Mouse (Mus musculus) liver, postnatal 0 days (tissue): ENCODE measurements around the gene Mb. TPM values are rescaled to one million over a fixed set of nuclear protein-coding genes. Genes with fewer than 3 reads are reported as not detected.

Experiments used
- ATAC-seq: fragments of 200-750 bp; cut with Nextera tagmentation; 2 replicates; pipeline ENCODE4 v1.8.0; 2017; ENCODE audit warnings: mild to moderate bottlenecking, moderate library complexity
- DNase-seq: peaks from one replicate; pipeline ENCODE4 v3.0.0-alpha.2; 2016
- H3K27ac ChIP-seq: fragments of 300-500 bp; sonication (generic); 2 replicates; pipeline ENCODE4 v1.5.1; 2014; ENCODE audit warnings: antibody characterized with exemption, moderate library complexity, mild to moderate bottlenecking, low read depth
- H3K27me3 ChIP-seq: fragments of 300-500 bp; sonication (generic); 2 replicates; pipeline ENCODE4 v1.6.1; 2014; ENCODE audit warnings: low read length, control low read depth, mixed read lengths; ENCODE audit not compliant: insufficient read depth
- H3K36me3 ChIP-seq: fragments of 300-500 bp; sonication (generic); replicated peaks from 2 replicates; pipeline ENCODE4 v1.6.1; 2014; ENCODE audit warnings: mild to moderate bottlenecking, control low read depth, low read length, moderate library complexity, mixed read lengths; ENCODE audit not compliant: insufficient read depth
- H3K4me1 ChIP-seq: fragments of 300-500 bp; sonication (generic); 2 replicates; pipeline ENCODE4 v1.6.1; 2014; ENCODE audit warnings: antibody characterized with exemption, mild to moderate bottlenecking, control low read depth; ENCODE audit not compliant: insufficient read depth
- H3K4me2 ChIP-seq: fragments of 300-500 bp; sonication (generic); 2 replicates; pipeline ENCODE4 v1.6.1; 2014; ENCODE audit warnings: low read depth, mild to moderate bottlenecking, low read length, moderate library complexity, mixed read lengths
- H3K4me3 ChIP-seq: fragments of 300-500 bp; sonication (generic); 2 replicates; pipeline ENCODE4 v1.5.1; 2014; ENCODE audit warnings: low read depth, low read length
- H3K9ac ChIP-seq: fragments of 300-500 bp; sonication (generic); replicated peaks from 2 replicates; pipeline ENCODE4 v1.6.1; 2014; ENCODE audit warnings: mild to moderate bottlenecking, moderate library complexity
- H3K9me3 ChIP-seq: fragments of 300-500 bp; sonication (generic); 2 replicates; pipeline ENCODE4 v1.6.1; 2016; ENCODE audit warnings: mild to moderate bottlenecking, control low read depth, low read length, mixed read lengths
- CTCF ChIP-seq: sonication (generic); IDR thresholded peaks from 2 replicates; pipeline ENCODE4 v1.5.1; 2016; ENCODE audit warnings: antibody characterized with exemption, low read depth
- EP300 ChIP-seq: IDR thresholded peaks from 2 replicates; pipeline ENCODE4 v1.6.1; 2016; ENCODE audit warnings: antibody characterized with exemption, low read depth, mild to moderate bottlenecking
- WGBS: fragments of 180-500 bp; shearing (Covaris S2); extraction: QIAGEN DNeasy Blood & Tissue Kit; methylation state at CpG from one replicate; pipeline ENCODE4 v1.1.7; 2014; ENCODE audit not compliant: insufficient replicate concordance; 5-methylcytosine and 5-hydroxymethylcytosine counted together
- polyA plus RNA-seq: library from polyadenylated mRNA; unstranded; fragments of >200 nt; fragmentation: Nextera tagmentation; extraction: Ambion mirVana; gene quantifications from 2 replicates; pipeline ENCODE4 v1.2.1, GENCODE M21; 2015

The Mb gene
- polyA plus RNA-seq, 1 experiment from 2014 or later = 0.15 TPM

GRCm38 (mm10) chr15:77058566-77058965 lies 8.1 kb upstream of the Mb start:
- Histone ChIP-seq H3K36me3 (no peaks in the 10 kb centered on the region), H3K4me1 (no peaks in the 10 kb centered on the region), H3K4me2 (no peak overlapping the region), H3K9me3 (no peaks in the 10 kb centered on the region), H3K4me3 (no peak overlapping the region), H3K27ac (no peak overlapping the region), H3K27me3 (no peaks in the 10 kb centered on the region), H3K9ac (no peak overlapping the region)
- no peak for ATAC-seq
- TF ChIP-seq CTCF (no peak), EP300 (no peak)
- DNase-seq = no peak

GRCm38 (mm10) chr15:77056791-77057051 lies 6.3 kb upstream of the Mb start:
- Histone ChIP-seq H3K36me3 (no peaks in the 10 kb centered on the region), H3K4me3 (no peak overlapping the region), H3K4me1 (no peaks in the 10 kb centered on the region), H3K9me3 (no peaks in the 10 kb centered on the region), H3K27ac (no peak overlapping the region), H3K9ac (no peak overlapping the region), H3K27me3 (no peaks in the 10 kb centered on the region), H3K4me2 (no peak overlapping the region)
- 56% methylated on average over 3 of the region's 3 CpGs for WGBS
- TF ChIP-seq CTCF = no peak
- TF ChIP-seq EP300 = no peak
- DNase-seq (no peak), ATAC-seq (no peak)

- ATAC-seq = no peak
- Histone ChIP-seq H3K27me3 (no peaks in the 10 kb centered on the region), H3K9ac (no peak overlapping the region), H3K27ac (no peak overlapping the region), H3K4me3 (no peak overlapping the region), H3K36me3 (no peaks in the 10 kb centered on the region), H3K9me3 (no peaks in the 10 kb centered on the region), H3K4me2 (no peak overlapping the region), H3K4me1 (no peaks in the 10 kb centered on the region)
- TF ChIP-seq EP300 (no peak), CTCF (no peak)
- no peak for DNase-seq
- WGBS = 52% methylated on average over 6 of the region's 6 CpGs
These were observed 5.7 kb upstream of the Mb start for GRCm38 (mm10) chr15:77056001-77056790.

- no peaks in the 10 kb centered on the region for H3K27me3 ChIP-seq
- ATAC-seq (no peak), DNase-seq (no peak)
- no peak overlapping the region for H3K4me2 ChIP-seq
- H3K9ac ChIP-seq = no peak overlapping the region
- WGBS = 62% methylated on average over 5 of the region's 5 CpGs
- H3K27ac ChIP-seq = no peak overlapping the region
- H3K4me1 ChIP-seq = no peaks in the 10 kb centered on the region
- TF ChIP-seq EP300 (no peak), CTCF (no peak)
- no peaks in the 10 kb centered on the region for H3K36me3 ChIP-seq
- H3K4me3 ChIP-seq = no peak overlapping the region
- no peaks in the 10 kb centered on the region for H3K9me3 ChIP-seq
These were observed 4.2 kb upstream of the Mb start for GRCm38 (mm10) chr15:77054611-77055175.

- Histone ChIP-seq H3K9ac (no peak overlapping the region), H3K4me2 (no peak overlapping the region), H3K27me3 (no peaks in the 10 kb centered on the region), H3K4me1 (no peaks in the 10 kb centered on the region), H3K36me3 (no peaks in the 10 kb centered on the region), H3K9me3 (no peaks in the 10 kb centered on the region), H3K27ac (no peak overlapping the region), H3K4me3 (no peak overlapping the region)
- 81% methylated on average over 1 of the region's 1 CpGs for WGBS
- TF ChIP-seq CTCF = no peak
- no peak for TF ChIP-seq EP300
- ATAC-seq (peak; percentile 17; the same call in 1 of the 2 replicates), DNase-seq (no peak)
These were observed 2.6 kb upstream of the Mb start for GRCm38 (mm10) chr15:77053021-77053420.

- Histone ChIP-seq H3K4me2 (no peak overlapping the region), H3K4me1 (no peaks in the 10 kb centered on the region), H3K36me3 (no peaks in the 10 kb centered on the region), H3K9ac (no peak overlapping the region), H3K9me3 (no peaks in the 10 kb centered on the region), H3K27me3 (no peaks in the 10 kb centered on the region), H3K27ac (no peak overlapping the region), H3K4me3 (no peak overlapping the region)
- 27% methylated on average over 1 of the region's 1 CpGs for WGBS
- no peak for DNase-seq
- no peak for TF ChIP-seq CTCF
- no peak for TF ChIP-seq EP300
- no peak for ATAC-seq
These were observed 1.7 kb upstream of the Mb start for GRCm38 (mm10) chr15:77052176-77052575.

- ATAC-seq (no peak), DNase-seq (no peak)
- TF ChIP-seq EP300 = no peak
- no peak for TF ChIP-seq CTCF
- 67% methylated on average over 10 of the region's 10 CpGs for WGBS
- Histone ChIP-seq H3K27ac (no peak overlapping the region), H3K9ac (no peak overlapping the region), H3K4me2 (no peak overlapping the region), H3K9me3 (no peaks in the 10 kb centered on the region), H3K4me1 (no peaks in the 10 kb centered on the region), H3K4me3 (no peak overlapping the region), H3K36me3 (no peaks in the 10 kb centered on the region), H3K27me3 (no peaks in the 10 kb centered on the region)
These were observed 4.9 kb downstream of the Mb start for GRCm38 (mm10) chr15:77045609-77046008.
